Mouse (Mus musculus) intestine, postnatal 0 days (tissue): ENCODE measurements at regions not wholly inside any gene's neighbourhood (a gene's known extent, or its start where the extent isn't known, plus 50 kb on each side); places are given as distances from the start of the nearest gene placed in this dataset.
A peak's percentile ranks its signal among the peaks of the same experiment; 100 is the strongest.

ENCODE experiments used
- ATAC-seq: fragments of 200-750 bp; cut with Nextera tagmentation; 2 replicates; pipeline ENCODE4 v1.8.0; 2017; ENCODE audit warnings: mild to moderate bottlenecking, moderate TSS enrichment, moderate library complexity
- H3K27ac ChIP-seq: fragments of 300-500 bp; sonication (generic); 2 replicates; pipeline ENCODE4 v1.5.1; 2014; ENCODE audit warnings: mild to moderate bottlenecking, low read depth, low read length, moderate library complexity
- H3K27me3 ChIP-seq: fragments of 300-500 bp; sonication (generic); replicated peaks from 2 replicates; pipeline ENCODE4 v1.6.1; 2014; ENCODE audit warnings: low read length, mixed read lengths; ENCODE audit not compliant: control insufficient read depth, insufficient read depth
- H3K36me3 ChIP-seq: fragments of 300-500 bp; sonication (generic); 2 replicates; pipeline ENCODE4 v1.6.1; 2014; ENCODE audit warnings: mild to moderate bottlenecking, moderate library complexity; ENCODE audit not compliant: control insufficient read depth, insufficient read depth
- H3K4me1 ChIP-seq: fragments of 300-500 bp; sonication (generic); replicated peaks from 2 replicates; pipeline ENCODE4 v1.6.1; 2014; ENCODE audit warnings: antibody characterized with exemption, low read length, mixed read lengths; ENCODE audit not compliant: control insufficient read depth, insufficient read depth
- H3K4me2 ChIP-seq: fragments of 300-500 bp; sonication (generic); replicated peaks from 2 replicates; pipeline ENCODE4 v1.6.1; 2014; ENCODE audit warnings: low read depth, mild to moderate bottlenecking, moderate library complexity
- H3K4me3 ChIP-seq: fragments of 300-500 bp; sonication (generic); 2 replicates; pipeline ENCODE4 v1.5.1; 2014; ENCODE audit warnings: low read depth, low read length
- H3K9ac ChIP-seq: fragments of 300-500 bp; sonication (generic); 2 replicates; pipeline ENCODE4 v1.6.1; 2014; ENCODE audit warnings: mild to moderate bottlenecking, low read depth, low read length
- H3K9me3 ChIP-seq: fragments of 300-500 bp; sonication (generic); 2 replicates; pipeline ENCODE4 v1.6.1; 2016; ENCODE audit warnings: mixed run types; ENCODE audit not compliant: control insufficient read depth
- CTCF ChIP-seq: sonication (generic); IDR thresholded peaks from 2 replicates; pipeline ENCODE4 v1.5.1; 2016; ENCODE audit warnings: low read depth, mild to moderate bottlenecking, control low read depth, antibody characterized with exemption, moderate library complexity
- WGBS: fragments of 180-500 bp; shearing (Covaris S2); extraction: QIAGEN DNeasy Blood & Tissue Kit; methylation state at CpG from one replicate; pipeline ENCODE4 v1.1.7; 2014; 5-methylcytosine and 5-hydroxymethylcytosine counted together

DNA sequence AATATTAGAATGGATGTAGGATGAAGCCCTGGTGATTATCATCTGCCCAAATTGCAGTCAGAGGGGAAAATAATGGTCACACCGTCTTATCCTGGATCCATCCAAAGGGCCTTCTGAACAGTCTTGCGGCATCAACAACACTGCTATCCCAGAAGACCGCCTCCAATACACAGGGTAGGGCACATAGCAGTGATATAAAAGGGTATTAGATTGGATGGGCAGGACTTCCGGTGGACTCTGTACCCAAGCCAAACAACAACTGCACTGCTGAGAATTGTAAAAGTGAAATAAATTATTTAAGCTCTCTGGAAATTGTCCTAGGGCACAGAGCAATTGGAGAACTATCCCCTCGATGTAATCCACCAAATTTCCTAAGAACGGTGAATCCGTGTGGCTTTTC, 173.0 kb upstream of the Klf7 start:
- no peak for TF ChIP-seq CTCF
- no peaks in the 10 kb centered on the region for H3K36me3 ChIP-seq
- H3K9me3 ChIP-seq = no peaks in the 10 kb centered on the region
- no peak overlapping the region; the same call in 1 of the 2 replicates for H3K9ac ChIP-seq
- 38% methylated on average over 7 of the region's 7 CpGs for WGBS
- peak overlapping the region; percentile 50; the same call in 1 of the 2 replicates for H3K27ac ChIP-seq
- peaks cover 8% of the 10 kb centered on the region for H3K4me1 ChIP-seq
- H3K27me3 ChIP-seq = no peaks in the 10 kb centered on the region
- H3K4me3 ChIP-seq = no peak overlapping the region
- H3K4me2 ChIP-seq = 0 out of 2 replicates have a peak overlapping the region, but pooled peaks have one; percentile 33
- peak; percentile 85 for ATAC-seq

DNA sequence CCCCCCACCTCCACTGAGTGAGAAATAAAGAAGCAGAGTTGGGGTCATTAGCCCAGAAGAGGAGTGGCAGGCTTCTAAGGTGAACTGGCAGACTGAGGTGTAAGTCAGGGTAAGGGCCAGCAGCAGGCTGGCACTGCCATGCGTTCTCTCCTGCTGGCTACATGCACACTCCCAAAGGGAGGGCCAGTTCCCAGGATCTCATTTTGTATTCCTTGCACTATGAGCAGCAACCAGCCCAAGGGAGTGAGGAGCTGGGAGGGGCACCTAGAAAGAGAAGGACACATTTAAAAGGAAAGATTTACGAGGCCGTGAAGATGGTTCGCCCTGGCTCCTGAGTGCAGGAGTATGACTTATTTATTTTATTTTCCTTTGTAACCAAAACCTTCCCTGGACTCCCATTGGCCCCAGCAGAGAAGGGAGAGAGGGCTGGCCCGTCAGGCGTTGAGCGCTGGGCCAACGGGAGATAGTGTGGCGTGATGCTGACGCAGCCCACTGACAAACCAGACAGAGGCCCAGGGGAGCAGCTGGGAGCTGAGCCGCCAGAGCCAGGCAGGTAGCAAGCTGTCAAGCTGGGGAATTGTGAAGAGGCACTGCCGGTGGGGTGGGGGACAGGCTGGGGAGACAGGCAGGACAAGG, 166.8 kb upstream of the Klf7 start:
- Histone ChIP-seq H3K9me3 (no peaks in the 10 kb centered on the region), H3K9ac (no peak overlapping the region), H3K4me1 (0 out of 2 replicates have a peak, but pooled peaks cover 8% of the 10 kb centered on the region), H3K4me3 (no peak overlapping the region), H3K4me2 (peak overlapping the region; percentile 30), H3K27ac (no peak overlapping the region), H3K27me3 (no peaks in the 10 kb centered on the region), H3K36me3 (no peaks in the 10 kb centered on the region)
- WGBS = 41% methylated on average over 12 of the region's 12 CpGs
- 0 out of 2 replicates have a peak, but pooled peaks have one; percentile 34 for ATAC-seq
- no peak for TF ChIP-seq CTCF

DNA sequence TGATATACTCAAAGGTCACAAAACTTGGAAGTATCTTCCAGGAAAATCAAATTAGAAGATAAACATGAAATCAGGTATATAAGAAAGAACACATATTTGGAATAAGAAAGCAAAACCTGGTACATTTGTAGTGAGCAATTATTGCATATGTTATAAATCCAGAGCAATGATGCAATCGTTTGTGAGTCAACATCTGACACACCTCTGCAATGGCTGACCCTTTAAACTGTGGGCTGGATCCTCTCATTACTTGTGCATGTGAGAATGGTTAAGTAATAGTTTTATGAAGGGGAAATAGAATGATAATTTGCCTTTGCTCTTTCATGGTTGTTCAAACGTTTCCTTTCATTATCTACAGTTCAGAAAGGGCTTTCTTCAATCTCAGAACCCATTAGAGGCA, 165.0 kb upstream of the Klf7 start:
- no peak overlapping the region for H3K4me2 ChIP-seq
- H3K27me3 ChIP-seq = no peaks in the 10 kb centered on the region
- no peak for TF ChIP-seq CTCF
- no peaks in the 10 kb centered on the region for H3K36me3 ChIP-seq
- ATAC-seq = peak; percentile 69
- 39% methylated on average over 2 of the region's 2 CpGs for WGBS
- no peaks in the 10 kb centered on the region for H3K9me3 ChIP-seq
- H3K4me1 ChIP-seq = 0 out of 2 replicates have a peak, but pooled peaks cover 8% of the 10 kb centered on the region
- H3K27ac ChIP-seq = no peak overlapping the region
- no peak overlapping the region for H3K4me3 ChIP-seq
- no peak overlapping the region for H3K9ac ChIP-seq

DNA sequence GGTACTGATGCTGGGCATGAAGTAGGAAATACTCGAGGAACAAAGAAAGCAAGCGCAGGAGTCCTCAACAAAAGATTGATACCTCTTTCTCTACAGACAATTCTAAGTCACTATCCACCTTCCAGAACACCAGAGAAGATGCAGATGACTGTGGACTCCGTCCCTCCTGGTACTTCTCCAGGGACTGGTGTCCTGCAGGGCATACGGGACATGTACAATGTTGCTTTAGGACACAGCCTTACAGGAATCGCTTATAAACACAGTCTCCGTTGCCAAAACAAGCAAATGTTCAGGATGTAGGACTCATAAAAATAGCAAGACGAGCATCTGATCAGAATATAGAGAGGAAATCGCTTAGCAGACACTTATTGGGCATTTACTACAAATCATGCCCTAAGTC, 162.6 kb upstream of the Klf7 start:
- Histone ChIP-seq H3K4me2 (no peak overlapping the region), H3K4me3 (no peak overlapping the region), H3K4me1 (0 out of 2 replicates have a peak, but pooled peaks cover 8% of the 10 kb centered on the region), H3K27ac (no peak overlapping the region), H3K27me3 (no peaks in the 10 kb centered on the region), H3K9ac (no peak overlapping the region), H3K9me3 (no peaks in the 10 kb centered on the region), H3K36me3 (no peaks in the 10 kb centered on the region)
- TF ChIP-seq CTCF = no peak
- ATAC-seq = no peak
- 72% methylated on average over 8 of the region's 8 CpGs for WGBS

DNA sequence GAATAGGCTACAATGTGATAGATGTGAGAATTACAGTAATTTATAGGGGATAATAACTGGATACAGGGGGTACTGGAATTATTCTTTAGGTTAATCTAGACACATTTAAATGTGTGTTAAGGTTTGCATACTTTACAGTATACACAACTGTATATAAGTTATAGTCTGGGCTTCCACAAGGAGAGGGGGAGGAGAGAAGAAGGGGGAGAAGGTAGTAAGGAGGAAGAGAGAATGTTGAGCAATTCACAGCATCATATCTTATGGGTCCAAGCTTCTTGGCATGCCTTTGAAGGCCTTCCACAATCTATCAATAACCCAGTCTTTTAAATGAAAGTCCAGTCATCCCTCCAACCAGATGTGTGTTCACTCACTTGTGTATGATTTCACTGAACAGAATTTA, 153.8 kb upstream of the Klf7 start:
- ATAC-seq = peak; percentile 31; the same call in 1 of the 2 replicates
- H3K27ac ChIP-seq = no peak overlapping the region
- no peak overlapping the region for H3K4me3 ChIP-seq

DNA sequence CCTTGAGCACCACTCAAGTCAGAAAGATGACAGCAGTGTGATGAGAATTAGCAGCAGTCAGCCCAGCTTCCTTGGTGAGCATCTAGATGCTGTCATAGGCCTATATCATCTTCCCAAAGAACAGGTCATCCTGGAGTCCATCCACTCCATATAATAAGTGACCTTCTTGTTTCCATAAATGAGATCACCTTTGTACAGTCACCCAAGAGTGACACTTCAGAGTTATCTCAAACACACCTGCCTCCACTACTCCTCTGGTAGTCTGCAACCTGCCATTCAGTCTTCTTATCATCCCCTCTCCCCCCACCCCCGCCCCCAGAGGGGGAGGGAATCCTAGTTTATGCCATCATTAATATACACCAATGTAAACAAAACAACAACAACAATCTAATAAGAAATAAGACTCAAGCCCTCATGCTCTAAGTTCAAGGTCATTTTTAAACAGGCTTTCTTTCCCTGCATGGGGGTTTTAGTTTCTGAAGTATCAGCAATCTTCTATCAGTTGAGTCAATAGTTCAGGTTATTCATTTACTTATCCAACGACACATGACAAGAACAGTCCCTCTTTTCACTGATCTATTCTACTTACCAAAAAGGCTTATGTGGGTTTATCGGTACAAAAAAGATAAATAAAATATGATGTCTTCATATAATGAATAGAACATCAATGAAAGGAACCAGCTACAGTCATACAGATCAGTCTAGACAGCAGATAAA, 153.2 kb upstream of the Klf7 start:
- WGBS = 32% methylated on average over 3 of the region's 3 CpGs
- Histone ChIP-seq H3K4me2 (no peak overlapping the region), H3K4me1 (no peaks in the 10 kb centered on the region), H3K36me3 (no peaks in the 10 kb centered on the region), H3K27ac (peak overlapping the region; percentile 41; the same call in 1 of the 2 replicates), H3K4me3 (no peak overlapping the region), H3K9me3 (no peaks in the 10 kb centered on the region), H3K27me3 (no peaks in the 10 kb centered on the region), H3K9ac (no peak overlapping the region)
- no peak for TF ChIP-seq CTCF
- peak; percentile 83 for ATAC-seq

More for the DNA sequence above, 153.8 kb upstream of the Klf7 start:
- Histone ChIP-seq H3K36me3 (no peaks in the 10 kb centered on the region), H3K9me3 (no peaks in the 10 kb centered on the region), H3K27me3 (no peaks in the 10 kb centered on the region), H3K4me1 (no peaks in the 10 kb centered on the region), H3K4me2 (no peak overlapping the region), H3K9ac (no peak overlapping the region)
- TF ChIP-seq CTCF = no peak
